Mouse (Mus musculus) lung, adult 18-20 months (tissue): ENCODE measurements around the gene Tpt1.
A peak's percentile ranks its signal among the peaks of the same experiment; 100 is the strongest.

Experiments used
- DNase-seq, 2 experiments: peaks; one replicate each; pipeline ENCODE4 v3.0.0; 2022; ENCODE audit warnings: mixed read lengths in 2 of 2

Tpt1 gene

GRCm38 (mm10) chr14:75877297-75877696, 32.4 kb downstream of the Tpt1 start:
- no peak for DNase-seq

GRCm38 (mm10) chr14:75878980-75879379, 34.1 kb downstream of the Tpt1 start:
- no peak for DNase-seq

GRCm38 (mm10) chr14:75881856-75882255, 37.0 kb downstream of the Tpt1 start:
- DNase-seq, result no peak

GRCm38 (mm10) chr14:75883330-75883729, 38.4 kb downstream of the Tpt1 start:
- DNase-seq, result no peak

GRCm38 (mm10) chr14:75883873-75884272, 39.0 kb downstream of the Tpt1 start:
- DNase-seq, result no peak

- peak in 1 of 2 experiments; percentile 36 for DNase-seq
Observed at GRCm38 (mm10) chr14:75892118-75892517, 47.2 kb downstream of the Tpt1 start.
